Mouse (Mus musculus) forebrain, embryonic 12.5 days (tissue): ENCODE results near the gene Tbxa2r. TPM values are rescaled to one million over a fixed set of nuclear protein-coding genes. Genes with fewer than 3 reads are reported as not detected.
A peak's percentile ranks its signal among the peaks of the same experiment; 100 is the strongest.

Source experiments
- ATAC-seq: fragments of 200-750 bp; cut with Nextera tagmentation; 2 replicates; pipeline ENCODE4 v1.8.0; 2017; ENCODE audit warnings: moderate TSS enrichment; ENCODE audit not compliant: low FRiP score
- H3K27ac ChIP-seq: fragments of 300-500 bp; sonication (generic); 2 replicates; pipeline ENCODE4 v1.5.1; 2016; ENCODE audit warnings: mild to moderate bottlenecking
- H3K27me3 ChIP-seq: fragments of 300-500 bp; sonication (generic); 2 replicates; pipeline ENCODE4 v1.6.1; 2016; ENCODE audit warnings: mild to moderate bottlenecking
- H3K36me3 ChIP-seq: fragments of 300-500 bp; sonication (generic); replicated peaks from 2 replicates; pipeline ENCODE4 v1.6.1; 2016; ENCODE audit warnings: mild to moderate bottlenecking
- H3K4me1 ChIP-seq: fragments of 300-500 bp; sonication (generic); 2 replicates; pipeline ENCODE4 v1.6.1; 2016
- H3K4me2 ChIP-seq: fragments of 300-500 bp; sonication (generic); 2 replicates; pipeline ENCODE4 v1.6.1; 2016; ENCODE audit warnings: mild to moderate bottlenecking, moderate library complexity
- H3K4me3 ChIP-seq: fragments of 300-500 bp; sonication (generic); replicated peaks from 2 replicates; pipeline ENCODE4 v1.5.1; 2016; ENCODE audit warnings: mild to moderate bottlenecking
- H3K9ac ChIP-seq: fragments of 300-500 bp; sonication (generic); 2 replicates; pipeline ENCODE4 v1.6.1; 2016; ENCODE audit warnings: mild to moderate bottlenecking
- H3K9me3 ChIP-seq: fragments of 300-500 bp; sonication (generic); 2 replicates; pipeline ENCODE4 v1.6.1; 2016
- WGBS: fragments of 180-500 bp; shearing (Covaris S2); methylation state at CpG from one replicate; pipeline ENCODE4 v1.1.7; 2016; 5-methylcytosine and 5-hydroxymethylcytosine counted together
- polyA plus RNA-seq: library from polyadenylated mRNA; unstranded; fragments of >200 nt; fragmentation: Nextera tagmentation; extraction: Ambion mirVana; gene quantifications from 2 replicates; pipeline ENCODE4 v1.2.1, GENCODE M21; 2016

Tbxa2r gene
- polyA plus RNA-seq, 1 experiment from 2014 or later = 2.1 TPM

GRCm38 (mm10) chr10:81340551-81341332, 12.2 kb downstream of the Tbxa2r start:
- H3K4me2 ChIP-seq = no peak overlapping the region
- H3K36me3 ChIP-seq = peaks cover 7% of the 10 kb centered on the region
- no peak overlapping the region for H3K9ac ChIP-seq
- no peak overlapping the region for H3K27ac ChIP-seq
- H3K4me1 ChIP-seq = peaks cover 8% of the 10 kb centered on the region
- 37% methylated on average over 17 of the region's 17 CpGs for WGBS
- no peaks in the 10 kb centered on the region for H3K9me3 ChIP-seq
- H3K4me3 ChIP-seq = no peak overlapping the region
- H3K27me3 ChIP-seq = peaks cover 71% of the 10 kb centered on the region
- no peak for ATAC-seq

- Histone ChIP-seq H3K9me3 (no peaks in the 10 kb centered on the region), H3K4me2 (no peak overlapping the region), H3K4me3 (no peak overlapping the region), H3K36me3 (peaks cover 11% of the 10 kb centered on the region), H3K9ac (no peak overlapping the region), H3K27ac (no peak overlapping the region), H3K27me3 (peaks cover 78% of the 10 kb centered on the region), H3K4me1 (peaks cover 13% of the 10 kb centered on the region)
- ATAC-seq = no peak
- WGBS = 35% methylated on average over 16 of the region's 16 CpGs
These were observed 12.9 kb downstream of the Tbxa2r start for GRCm38 (mm10) chr10:81341333-81341949.

- Histone ChIP-seq H3K27me3 (peaks cover 84% of the 10 kb centered on the region), H3K4me1 (peaks cover 26% of the 10 kb centered on the region)
- WGBS = 5% methylated on average over 64 of the region's 67 CpGs
These were observed 14.4 kb downstream of the Tbxa2r start, which contains the start of gene Gipc3 for GRCm38 (mm10) chr10:81342686-81343505. Gipc3 (minus strand) TSS chr10:81343266.

GRCm38 (mm10) chr10:81344421-81345161, 16.1 kb downstream of the Tbxa2r start:
- ATAC-seq = no peak
- Histone ChIP-seq H3K36me3 (peaks cover 26% of the 10 kb centered on the region), H3K27me3 (peaks cover 85% of the 10 kb centered on the region), H3K4me3 (no peak overlapping the region), H3K4me2 (no peak overlapping the region), H3K27ac (no peak overlapping the region), H3K4me1 (peaks cover 35% of the 10 kb centered on the region), H3K9me3 (no peaks in the 10 kb centered on the region), H3K9ac (no peak overlapping the region)
- 57% methylated on average over 8 of the region's 8 CpGs for WGBS

More at GRCm38 (mm10) chr10:81342686-81343505, 14.4 kb downstream of the Tbxa2r start, which contains the start of gene Gipc3:
- Histone ChIP-seq H3K36me3 (peaks cover 18% of the 10 kb centered on the region), H3K9me3 (no peaks in the 10 kb centered on the region), H3K4me2 (peak within 1 kb of the TSS; percentile 65), H3K27ac (no peak within 1 kb of the TSS), H3K4me3 (peak within 1 kb of the TSS; percentile 43), H3K9ac (peak within 1 kb of the TSS; percentile 54)
- no peak for ATAC-seq

GRCm38 (mm10) chr10:81345162-81345534, 16.6 kb downstream of the Tbxa2r start:
- H3K27me3 ChIP-seq = peaks cover 83% of the 10 kb centered on the region
- 86% methylated on average over 4 of the region's 4 CpGs for WGBS
- H3K9ac ChIP-seq = no peak overlapping the region
- ATAC-seq = no peak
- no peak overlapping the region for H3K4me3 ChIP-seq
- no peaks in the 10 kb centered on the region for H3K9me3 ChIP-seq
- H3K27ac ChIP-seq = no peak overlapping the region
- peaks cover 40% of the 10 kb centered on the region for H3K4me1 ChIP-seq
- H3K36me3 ChIP-seq = peaks cover 26% of the 10 kb centered on the region
- no peak overlapping the region for H3K4me2 ChIP-seq

GRCm38 (mm10) chr10:81346453-81347067, 18.0 kb downstream of the Tbxa2r start:
- peak overlapping the region; percentile 47 for H3K4me2 ChIP-seq
- peak overlapping the region; percentile 2; the same call in 1 of the 2 replicates for H3K27ac ChIP-seq
- H3K27me3 ChIP-seq = peaks cover 69% of the 10 kb centered on the region
- no peaks in the 10 kb centered on the region for H3K9me3 ChIP-seq
- H3K4me3 ChIP-seq = peak overlapping the region; percentile 31
- peak overlapping the region; percentile 22 for H3K9ac ChIP-seq
- 4% methylated on average over 53 of the region's 55 CpGs for WGBS
- peaks cover 46% of the 10 kb centered on the region for H3K4me1 ChIP-seq
- no peak for ATAC-seq
- H3K36me3 ChIP-seq = peaks cover 26% of the 10 kb centered on the region

- Histone ChIP-seq H3K4me3 (peak overlapping the region; percentile 91), H3K36me3 (peaks cover 26% of the 10 kb centered on the region), H3K9ac (peak overlapping the region; percentile 91), H3K27ac (no peak overlapping the region), H3K4me2 (peak overlapping the region; percentile 92), H3K4me1 (peaks cover 38% of the 10 kb centered on the region), H3K27me3 (peaks cover 48% of the 10 kb centered on the region), H3K9me3 (no peaks in the 10 kb centered on the region)
- 8% methylated on average over 12 of the region's 12 CpGs for WGBS
- no peak for ATAC-seq
These were observed 20.6 kb downstream of the Tbxa2r start for GRCm38 (mm10) chr10:81349146-81349545.

- H3K9me3 ChIP-seq = no peaks in the 10 kb centered on the region
- peak overlapping the region; percentile 91 for H3K9ac ChIP-seq
- H3K36me3 ChIP-seq = peaks cover 26% of the 10 kb centered on the region
- peak overlapping the region; percentile 61; the same call in 1 of the 2 replicates for H3K27ac ChIP-seq
- H3K27me3 ChIP-seq = peaks cover 43% of the 10 kb centered on the region
- peak overlapping the region; percentile 92 for H3K4me2 ChIP-seq
- under 1% methylated on average over 25 of the region's 29 CpGs for WGBS
- ATAC-seq = peak; percentile 10; the same call in 1 of the 2 replicates
- H3K4me3 ChIP-seq = peak overlapping the region; percentile 91
- peaks cover 38% of the 10 kb centered on the region for H3K4me1 ChIP-seq
These were observed 21.4 kb downstream of the Tbxa2r start for GRCm38 (mm10) chr10:81349961-81350350.

GRCm38 (mm10) chr10:81350351-81351063, 22.0 kb downstream of the Tbxa2r start, which contains the start of gene Hmg20b:
Hmg20b (minus strand) TSS chr10:81350480.
- Histone ChIP-seq H3K4me1 (peaks cover 38% of the 10 kb centered on the region), H3K9ac (peak within 1 kb of the TSS; percentile 91), H3K27me3 (peaks cover 41% of the 10 kb centered on the region), H3K36me3 (peaks cover 21% of the 10 kb centered on the region), H3K9me3 (no peaks in the 10 kb centered on the region), H3K4me2 (peak within 1 kb of the TSS; percentile 92), H3K27ac (peak within 1 kb of the TSS; percentile 61), H3K4me3 (peak within 1 kb of the TSS; percentile 91)
- ATAC-seq = peak; percentile 96
- under 1% methylated on average over 54 of the region's 54 CpGs for WGBS

- peaks cover 15% of the 10 kb centered on the region for H3K36me3 ChIP-seq
- H3K9me3 ChIP-seq = no peaks in the 10 kb centered on the region
- peaks cover 29% of the 10 kb centered on the region for H3K4me1 ChIP-seq
- ATAC-seq = no peak
- H3K4me3 ChIP-seq = no peak overlapping the region
- 25% methylated on average over 9 of the region's 9 CpGs for WGBS
- H3K27me3 ChIP-seq = peaks cover 43% of the 10 kb centered on the region
- H3K27ac ChIP-seq = no peak overlapping the region
- H3K4me2 ChIP-seq = no peak overlapping the region
- H3K9ac ChIP-seq = peak overlapping the region; percentile 12; the same call in 1 of the 2 replicates
These were observed 23.3 kb downstream of the Tbxa2r start for GRCm38 (mm10) chr10:81351678-81352291.
